In genomic region chr6:96165818-96166379, GRCm38 (mm10) we compare ENCODE assay signal across 21 mouse cellular contexts. TPM values are rescaled to one million over a fixed set of nuclear protein-coding genes. Genes with fewer than 3 reads are reported as not detected.
DNase-seq lines count a peak whose midpoint lies in the region; ATAC-seq lines count a peak whose summit lies in the region.
"Had no signal": no experiment of that assay in that cellular context is flagged by ENCODE, and none has a peak within 500 bp of the region (broad histone marks: within the 10 kb centered on the region; RNA-seq: fewer than 3 reads in every experiment).

1700123L14Rik (minus strand) TSS chr6:96166243.

- no peaks in the 10 kb centered on the region for H3K36me3 ChIP-seq in heart, embryonic 11.5 days (ENCODE audit: control insufficient read depth, insufficient read depth, low read length)
- H3K36me3 ChIP-seq: forebrain, embryonic 15.5 days; limb, embryonic 10.5 days; liver, embryonic 12.5 days had no signal

- H3K9me3 ChIP-seq in heart, embryonic 11.5 days (replicated peaks; ENCODE audit: control insufficient read depth, low read length), result no peaks in the 10 kb centered on the region
- H3K9me3 ChIP-seq: forebrain, embryonic 15.5 days; limb, embryonic 10.5 days; liver, embryonic 12.5 days had no signal

- H3K27ac ChIP-seq in heart, embryonic 11.5 days (ENCODE audit: low read depth, low read length), result no peak within 1 kb of the TSS
- H3K27ac ChIP-seq: forebrain, embryonic 15.5 days; limb, embryonic 10.5 days; liver, embryonic 12.5 days had no signal

- 73% methylated on average over 18 of the region's 18 CpGs for WGBS in heart, embryonic 11.5 days (ENCODE audit: insufficient replicate concordance)

- no peaks in the 10 kb centered on the region for H3K4me1 ChIP-seq in heart, embryonic 11.5 days (ENCODE audit: control insufficient read depth, insufficient read depth, low read length)
- H3K4me1 ChIP-seq: forebrain, embryonic 15.5 days; limb, embryonic 10.5 days; liver, embryonic 12.5 days had no signal

- ATAC-seq in heart, embryonic 11.5 days (replicated peaks; ENCODE audit: insufficient number of reproducible peaks, low FRiP score, low TSS enrichment), result no peak
- ATAC-seq: forebrain, embryonic 15.5 days; liver, embryonic 12.5 days had no signal

- intact Hi-C loops in left cerebral cortex, postnatal 10 days (cut with DNase I), result no loop called here
- intact Hi-C loops in left cerebral cortex, postnatal 36 days (cut with DNase I), result no loop called here

- no peak within 1 kb of the TSS for H3K4me2 ChIP-seq in heart, embryonic 11.5 days
- H3K4me2 ChIP-seq: forebrain, embryonic 15.5 days; liver, embryonic 12.5 days; midbrain, embryonic 11.5 days had no signal

- H3K4me3 ChIP-seq in heart, embryonic 11.5 days (ENCODE audit: low read depth, low read length), result no peak within 1 kb of the TSS
- H3K4me3 ChIP-seq: forebrain, embryonic 15.5 days; limb, embryonic 10.5 days; liver, embryonic 12.5 days had no signal

- no peak within 1 kb of the TSS for H3K9ac ChIP-seq in heart, embryonic 11.5 days (ENCODE audit: low read depth, low read length)
- H3K9ac ChIP-seq: forebrain, embryonic 15.5 days; liver, embryonic 12.5 days had no signal

- no peaks in the 10 kb centered on the region for H3K27me3 ChIP-seq in heart, embryonic 11.5 days (ENCODE audit: control insufficient read depth, insufficient read depth, low read length)
- H3K27me3 ChIP-seq: forebrain, embryonic 15.5 days; liver, embryonic 12.5 days had no signal

- peak; percentile 89 for DNase-seq in heart, adult 11 months
- peak; percentile 2 to 19 for DNase-seq in left cerebral cortex, postnatal 10 days (ENCODE audit: extremely low spot score in 1 of 2, low spot score in 2 of 2)
- no peak for DNase-seq in left cerebral cortex, postnatal 36 days (ENCODE audit: low spot score in 2 of 2)
- peak; percentile 4 to 5 for DNase-seq in cerebellum, adult 18-20 months
- peak; percentile 64 to 70 for DNase-seq in cerebellum, postnatal 10 days
- no peak for DNase-seq in ovary, postnatal 10 days (ENCODE audit: low spot score)
- DNase-seq in urinary bladder, postnatal 14 days (ENCODE audit: low spot score), result no peak
- DNase-seq: adrenal gland, postnatal 25 days; kidney, adult 2 months; retina, postnatal 1 day; thymus, postnatal 25 days had no signal

RNA-seq across cellular contexts. Expression of gene 1700123L14Rik, which starts in this region (rescaled TPM):
- not detected in 2 replicates for polyA plus RNA-seq in heart, embryonic 11.5 days (2014; fragmentation: Nextera tagmentation; extraction: Ambion mirVana)
- not detected for total RNA-seq in left cerebral cortex, postnatal 10 days (2021)
- total RNA-seq in left cerebral cortex, postnatal 36 days (2021), result not detected
- total RNA-seq: adrenal gland, postnatal 25 days; gastrocnemius, postnatal 36 days; layer of hippocampus, adult 18-20 months; MEL had no signal
- polyA plus RNA-seq: heart, postnatal 0 days; limb, embryonic 10.5 days; liver, embryonic 12.5 days; lung, embryonic 16.5 days; midbrain, embryonic 11.5 days had no signal

Comparison
In these comparisons a context has a peak if more than half of its experiments do, and no peak if none do; other contexts are left out.
1. Peak in DNase-seq in left cerebral cortex, postnatal 10 days; RNA of the gene not detected or under 1 TPM.
2. DNase-seq: peak in heart, adult 11 months (single experiment), cerebellum, adult 18-20 months (2 of 2) and cerebellum, postnatal 10 days (2 of 2); none in left cerebral cortex, postnatal 36 days (0 of 2), ovary, postnatal 10 days (single experiment) and urinary bladder, postnatal 14 days (single experiment).